Mouse (Mus musculus): Measurements from ENCODE around the gene Plekha7. TPM values are rescaled to one million over a fixed set of nuclear protein-coding genes. Genes with fewer than 3 reads are reported as not detected.

Gene Plekha7
- polyA plus RNA-seq, 1 experiment: 3.8 TPM

- H3K4me3 ChIP-seq (ENCODE audit: extremely low read depth, insufficient read depth, insufficient read length): no peak overlapping the region
- DNase-seq (ENCODE audit: low read depth in 1 of 2, low spot score in 2 of 2): no peak
- H3K4me1 ChIP-seq (ENCODE audit: control insufficient read depth, insufficient read depth, insufficient read length): no peaks in the 10 kb centered on the region
- 92% methylated on average over 5 of the region's 5 CpGs for WGBS
- no peaks in the 10 kb centered on the region for H3K27me3 ChIP-seq (ENCODE audit: control insufficient read depth, insufficient read depth, low read length)
- H3K27ac ChIP-seq (ENCODE audit: insufficient read depth, low read length): no peak overlapping the region
- TF ChIP-seq CTCF (IDR thresholded peaks at IDR 0.05; ENCODE audit: extremely low read depth, insufficient read depth, insufficient read length, insufficient replicate concordance): no peak
- no peak for TF ChIP-seq POLR2A (IDR thresholded peaks at IDR 0.05; ENCODE audit: low read depth, low read length)
- no peaks in the 10 kb centered on the region for H3K36me3 ChIP-seq (ENCODE audit: control insufficient read depth, insufficient read depth, low read length)
These were observed 15.8 kb downstream of the Plekha7 start for GRCm38 (mm10) chr7:116292377-116292776.

- no peak for TF ChIP-seq POLR2A (IDR thresholded peaks at IDR 0.05; ENCODE audit: low read depth, low read length)
- no peak for TF ChIP-seq CTCF (IDR thresholded peaks at IDR 0.05; ENCODE audit: extremely low read depth, insufficient read depth, insufficient read length, insufficient replicate concordance)
- WGBS: 88% methylated on average over 1 of the region's 1 CpGs
- no peaks in the 10 kb centered on the region for H3K27me3 ChIP-seq (ENCODE audit: control insufficient read depth, insufficient read depth, low read length)
- H3K27ac ChIP-seq (ENCODE audit: insufficient read depth, low read length): no peak overlapping the region
- no peaks in the 10 kb centered on the region for H3K4me1 ChIP-seq (ENCODE audit: control insufficient read depth, insufficient read depth, insufficient read length)
- DNase-seq (ENCODE audit: low read depth in 1 of 2, low spot score in 2 of 2): no peak
- H3K4me3 ChIP-seq (ENCODE audit: extremely low read depth, insufficient read depth, insufficient read length): no peak overlapping the region
- no peaks in the 10 kb centered on the region for H3K36me3 ChIP-seq (ENCODE audit: control insufficient read depth, insufficient read depth, low read length)
These were observed 17.6 kb downstream of the Plekha7 start for GRCm38 (mm10) chr7:116290559-116290958.

- H3K36me3 ChIP-seq (ENCODE audit: control insufficient read depth, insufficient read depth, low read length): no peaks in the 10 kb centered on the region
- no peak overlapping the region for H3K4me3 ChIP-seq (ENCODE audit: extremely low read depth, insufficient read depth, insufficient read length)
- TF ChIP-seq POLR2A (IDR thresholded peaks at IDR 0.05; ENCODE audit: low read depth, low read length) (no peak), CTCF (IDR thresholded peaks at IDR 0.05; ENCODE audit: extremely low read depth, insufficient read depth, insufficient read length, insufficient replicate concordance) (no peak)
- WGBS: 90% methylated on average over 3 of the region's 3 CpGs
- no peak overlapping the region for H3K27ac ChIP-seq (ENCODE audit: insufficient read depth, low read length)
- no peaks in the 10 kb centered on the region for H3K4me1 ChIP-seq (ENCODE audit: control insufficient read depth, insufficient read depth, insufficient read length)
- H3K27me3 ChIP-seq (ENCODE audit: control insufficient read depth, insufficient read depth, low read length): no peaks in the 10 kb centered on the region
- DNase-seq (ENCODE audit: low read depth in 1 of 2, low spot score in 2 of 2): no peak
These were observed 19.2 kb downstream of the Plekha7 start for GRCm38 (mm10) chr7:116288996-116289395.

- Histone ChIP-seq H3K4me1 (ENCODE audit: control insufficient read depth, insufficient read depth, insufficient read length) (no peaks in the 10 kb centered on the region), H3K27ac (ENCODE audit: insufficient read depth, low read length) (no peak overlapping the region), H3K27me3 (ENCODE audit: control insufficient read depth, insufficient read depth, low read length) (no peaks in the 10 kb centered on the region), H3K4me3 (ENCODE audit: extremely low read depth, insufficient read depth, insufficient read length) (no peak overlapping the region), H3K36me3 (ENCODE audit: control insufficient read depth, insufficient read depth, low read length) (no peaks in the 10 kb centered on the region)
- 88% methylated on average over 5 of the region's 5 CpGs for WGBS
- DNase-seq (ENCODE audit: low read depth in 1 of 2, low spot score in 2 of 2): no peak
- TF ChIP-seq POLR2A (IDR thresholded peaks at IDR 0.05; ENCODE audit: low read depth, low read length): no peak
- no peak for TF ChIP-seq CTCF (IDR thresholded peaks at IDR 0.05; ENCODE audit: extremely low read depth, insufficient read depth, insufficient read length, insufficient replicate concordance)
These were observed 20.2 kb downstream of the Plekha7 start for GRCm38 (mm10) chr7:116287959-116288358.

GRCm38 (mm10) chr7:116286611-116287355 lies 21.4 kb downstream of the Plekha7 start:
- DNase-seq (ENCODE audit: low read depth in 1 of 2, low spot score in 2 of 2): no peak
- WGBS: 85% methylated on average over 11 of the region's 11 CpGs
- H3K27me3 ChIP-seq (ENCODE audit: control insufficient read depth, insufficient read depth, low read length): no peaks in the 10 kb centered on the region

GRCm38 (mm10) chr7:116286173-116286572 lies 22.0 kb downstream of the Plekha7 start:
- Histone ChIP-seq H3K27ac (ENCODE audit: insufficient read depth, low read length) (no peak overlapping the region), H3K36me3 (ENCODE audit: control insufficient read depth, insufficient read depth, low read length) (no peaks in the 10 kb centered on the region), H3K4me3 (ENCODE audit: extremely low read depth, insufficient read depth, insufficient read length) (no peak overlapping the region), H3K27me3 (ENCODE audit: control insufficient read depth, insufficient read depth, low read length) (no peaks in the 10 kb centered on the region), H3K4me1 (ENCODE audit: control insufficient read depth, insufficient read depth, insufficient read length) (no peaks in the 10 kb centered on the region)
- no peak for DNase-seq (ENCODE audit: low read depth in 1 of 2, low spot score in 2 of 2)
- WGBS: 79% methylated on average over 12 of the region's 12 CpGs
- no peak for TF ChIP-seq POLR2A (IDR thresholded peaks at IDR 0.05; ENCODE audit: low read depth, low read length)
- TF ChIP-seq CTCF (IDR thresholded peaks at IDR 0.05; ENCODE audit: extremely low read depth, insufficient read depth, insufficient read length, insufficient replicate concordance): no peak

More at GRCm38 (mm10) chr7:116286611-116287355, 21.4 kb downstream of the Plekha7 start:
- H3K36me3 ChIP-seq (ENCODE audit: control insufficient read depth, insufficient read depth, low read length): no peaks in the 10 kb centered on the region
- no peaks in the 10 kb centered on the region for H3K4me1 ChIP-seq (ENCODE audit: control insufficient read depth, insufficient read depth, insufficient read length)
- H3K4me3 ChIP-seq (ENCODE audit: extremely low read depth, insufficient read depth, insufficient read length): no peak overlapping the region
- TF ChIP-seq CTCF (IDR thresholded peaks at IDR 0.05; ENCODE audit: extremely low read depth, insufficient read depth, insufficient read length, insufficient replicate concordance) (no peak), POLR2A (IDR thresholded peaks at IDR 0.05; ENCODE audit: low read depth, low read length) (no peak)
- H3K27ac ChIP-seq (ENCODE audit: insufficient read depth, low read length): no peak overlapping the region

- Histone ChIP-seq H3K4me3 (ENCODE audit: extremely low read depth, insufficient read depth, insufficient read length) (no peak overlapping the region), H3K27me3 (ENCODE audit: control insufficient read depth, insufficient read depth, low read length) (no peaks in the 10 kb centered on the region), H3K4me1 (ENCODE audit: control insufficient read depth, insufficient read depth, insufficient read length) (no peaks in the 10 kb centered on the region), H3K36me3 (ENCODE audit: control insufficient read depth, insufficient read depth, low read length) (no peaks in the 10 kb centered on the region), H3K27ac (ENCODE audit: insufficient read depth, low read length) (no peak overlapping the region)
- no peak for TF ChIP-seq CTCF (IDR thresholded peaks at IDR 0.05; ENCODE audit: extremely low read depth, insufficient read depth, insufficient read length, insufficient replicate concordance)
- no peak for TF ChIP-seq POLR2A (IDR thresholded peaks at IDR 0.05; ENCODE audit: low read depth, low read length)
- DNase-seq (ENCODE audit: low read depth in 1 of 2, low spot score in 2 of 2): no peak
- WGBS: 94% methylated on average over 1 of the region's 1 CpGs
These were observed 23.0 kb downstream of the Plekha7 start for GRCm38 (mm10) chr7:116285216-116285615.
